ENCODE assay signal across 15 mouse cellular contexts in genomic region chr13:98120356-98121123, GRCm38 (mm10).
A peak's percentile ranks its signal among the peaks of the same experiment; 100 is the strongest.
DNase-seq lines count a peak whose midpoint lies in the region; ATAC-seq and TF ChIP-seq lines count a peak whose summit lies in the region.
"Had no signal": no experiment of that assay in that cellular context is flagged by ENCODE, and none has a peak within 500 bp of the region (broad histone marks: within the 10 kb centered on the region; RNA-seq: fewer than 3 reads in every experiment).

No protein-coding gene starts in this region.

- H3K36me3 ChIP-seq in heart, embryonic 15.5 days, result no peaks in the 10 kb centered on the region
- H3K36me3 ChIP-seq in lung, embryonic 15.5 days, result no peaks in the 10 kb centered on the region
- no peaks in the 10 kb centered on the region for H3K36me3 ChIP-seq in small intestine, adult 2 months (ENCODE audit: control insufficient read depth, insufficient read depth, low read length)

- intact Hi-C loops in heart, postnatal 36 days (cut with DNase I), result loop anchor here (5.0 kb wide), 2 partner anchors 87 to 88 kb away; partner anchors contain the start of gene Arhgef28

- no peaks in the 10 kb centered on the region for H3K9me3 ChIP-seq in heart, embryonic 15.5 days (replicated peaks)
- H3K9me3 ChIP-seq in lung, embryonic 15.5 days, result no peaks in the 10 kb centered on the region

- TF ChIP-seq CTCF in small intestine, adult 2 months (IDR thresholded peaks at IDR 0.05; ENCODE audit: extremely low read depth, insufficient read length, insufficient replicate concordance, low read depth, low read length), result no peak

- TF ChIP-seq POLR2A in small intestine, adult 2 months (IDR thresholded peaks at IDR 0.05; ENCODE audit: low read depth, low read length), result no peak

- no peaks in the 10 kb centered on the region for H3K27me3 ChIP-seq in heart, embryonic 15.5 days
- H3K27me3 ChIP-seq in lung, embryonic 15.5 days, result no peaks in the 10 kb centered on the region
- H3K27me3 ChIP-seq in small intestine, adult 2 months (ENCODE audit: control insufficient read depth, insufficient read depth, low read length), result no peaks in the 10 kb centered on the region

- peaks cover 12% of the 10 kb centered on the region for H3K4me1 ChIP-seq in heart, embryonic 15.5 days (replicated peaks)
- H3K4me1 ChIP-seq in lung, embryonic 15.5 days, result peaks cover 48% of the 10 kb centered on the region
- peaks cover 18% of the 10 kb centered on the region for H3K4me1 ChIP-seq in small intestine, adult 2 months (ENCODE audit: control insufficient read depth, insufficient read depth, insufficient read length, low read length)

- H3K27ac ChIP-seq in heart, embryonic 15.5 days, result peak overlapping the region; percentile 52
- peak overlapping the region; percentile 66 for H3K27ac ChIP-seq in lung, embryonic 15.5 days
- H3K27ac ChIP-seq in small intestine, adult 2 months (ENCODE audit: insufficient read depth, low read depth, low read length), result peak overlapping the region; percentile 20; the same call in 1 of the 2 replicates
- H3K27ac ChIP-seq: liver, embryonic 14.5 days had no signal

- no peak overlapping the region for H3K9ac ChIP-seq in heart, embryonic 15.5 days
- H3K9ac ChIP-seq in lung, embryonic 15.5 days, result no peak overlapping the region
- H3K9ac ChIP-seq: liver, embryonic 14.5 days had no signal

- DNase-seq in heart, postnatal 36 days, result no peak
- DNase-seq in lung, postnatal 10 days, result no peak
- peak; percentile 69 for DNase-seq in ZHBTc4 (ENCODE audit: low read depth, low spot score)
- no peak for DNase-seq in right cerebral cortex, adult 2 months (ENCODE audit: low spot score in 2 of 2)
- DNase-seq in spleen, postnatal 4 days (ENCODE audit: low spot score in 2 of 2), result no peak
- DNase-seq: adrenal gland, adult 2 months; cerebellum, adult 9-11 months; kidney, postnatal 14 days; right cerebral cortex, adult 18-20 months; thymus, postnatal 14 days had no signal

- H3K4me2 ChIP-seq in heart, embryonic 15.5 days, result no peak overlapping the region
- H3K4me2 ChIP-seq in lung, embryonic 15.5 days, result no peak overlapping the region

- WGBS in heart, embryonic 15.5 days, result 69% methylated on average over 11 of the region's 11 CpGs
- WGBS in lung, embryonic 15.5 days, result 47% methylated on average over 11 of the region's 11 CpGs
- 30% methylated on average over 11 of the region's 11 CpGs for WGBS in small intestine, adult 2 months

- H3K4me3 ChIP-seq in heart, embryonic 15.5 days, result no peak overlapping the region
- no peak overlapping the region for H3K4me3 ChIP-seq in lung, embryonic 15.5 days
- H3K4me3 ChIP-seq in small intestine, adult 2 months (ENCODE audit: low read depth, low read length), result no peak overlapping the region
- H3K4me3 ChIP-seq: myocyte had no signal

- ATAC-seq in heart, embryonic 15.5 days (replicated peaks; ENCODE audit: insufficient number of reproducible peaks, insufficient read depth, low FRiP score, low read depth), result 0 out of 2 replicates have a peak, but pooled peaks have one; percentile 11
- ATAC-seq in lung, embryonic 15.5 days (ENCODE audit: borderline replicate concordance, extremely low read depth, low FRiP score, low TSS enrichment), result no peak
